Mouse (Mus musculus): ENCODE data around the gene Snx29. TPM values are rescaled to one million over a fixed set of nuclear protein-coding genes. Genes with fewer than 3 reads are reported as not detected.
A peak's percentile ranks its signal among the peaks of the same experiment; 100 is the strongest.

Snx29 gene
- polyA plus RNA-seq, 1 experiment = 16.0 TPM

DNA sequence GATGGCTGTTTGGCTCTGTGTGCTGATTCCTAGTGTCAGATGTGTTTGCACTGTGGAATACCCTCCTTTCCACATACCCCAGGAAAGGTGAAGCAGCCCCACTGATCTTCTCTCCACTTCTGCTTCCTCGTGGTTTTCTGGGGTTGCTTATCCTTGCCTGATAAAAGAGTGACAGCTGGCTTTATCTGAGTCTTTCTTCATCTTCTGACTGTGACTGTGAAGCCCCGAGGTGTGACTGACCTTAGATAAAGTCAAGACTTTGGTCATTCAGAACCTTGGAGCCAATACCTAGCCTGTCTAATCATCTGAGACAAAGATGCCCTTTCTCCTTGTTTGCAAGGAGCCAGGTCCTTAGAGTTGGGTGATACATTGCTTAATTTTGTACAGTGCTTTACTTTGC is 65.4 kb downstream of the Snx29 start:
- no peak for DNase-seq (ENCODE audit: low read depth)
- TF ChIP-seq CTCF (IDR thresholded peaks at IDR 0.05; ENCODE audit: borderline replicate concordance, extremely low read depth, insufficient read depth, insufficient read length) = no peak
- TF ChIP-seq POLR2A (IDR thresholded peaks at IDR 0.05; ENCODE audit: borderline replicate concordance, extremely low read depth, insufficient read depth, insufficient read length, poor library complexity, severe bottlenecking) = no peak

DNA sequence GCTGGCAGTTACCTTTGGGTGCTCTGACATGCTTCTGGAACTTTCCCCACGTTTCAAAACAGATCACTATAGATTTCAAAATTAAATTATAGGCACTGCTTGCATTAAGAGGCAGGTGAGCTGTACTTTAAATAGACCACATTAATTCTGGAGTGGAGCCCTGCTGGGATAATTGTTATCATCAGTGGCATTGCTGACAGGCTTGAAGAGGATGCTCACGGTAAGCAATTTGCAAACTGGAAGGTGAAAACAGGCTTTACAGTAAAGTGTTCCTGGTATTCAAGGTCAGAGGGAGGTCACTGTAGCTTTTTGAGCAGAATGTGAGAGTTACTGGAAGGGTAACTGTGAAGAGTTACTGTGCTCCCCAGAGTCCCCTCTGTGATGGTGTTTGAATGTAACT is 66.6 kb downstream of the Snx29 start:
- DNase-seq (ENCODE audit: low read depth) = peak; percentile 43

DNA sequence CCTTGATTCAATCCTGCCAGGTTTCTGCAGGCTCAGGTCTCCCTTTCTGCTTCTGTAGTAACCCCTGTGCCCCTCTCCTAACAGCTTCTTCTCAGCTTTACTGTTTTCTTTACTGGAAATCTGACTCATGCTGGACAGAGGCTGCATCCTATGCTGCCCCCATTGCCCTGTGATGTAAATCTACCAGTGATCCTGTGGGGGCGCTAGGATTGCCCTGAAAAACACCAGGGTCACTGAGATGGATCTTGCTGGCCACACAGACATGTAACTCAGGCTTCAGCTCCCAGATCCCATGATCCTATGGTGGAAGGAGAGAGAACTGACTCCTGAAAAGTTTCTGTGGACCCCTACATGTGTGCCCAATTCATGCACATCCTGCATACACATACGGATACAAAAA is 73.9 kb downstream of the Snx29 start:
- no peak for TF ChIP-seq POLR2A (IDR thresholded peaks at IDR 0.05; ENCODE audit: borderline replicate concordance, extremely low read depth, insufficient read depth, insufficient read length, poor library complexity, severe bottlenecking)
- no peak for TF ChIP-seq CTCF (IDR thresholded peaks at IDR 0.05; ENCODE audit: borderline replicate concordance, extremely low read depth, insufficient read depth, insufficient read length)

More for the DNA sequence above, 66.6 kb downstream of the Snx29 start:
- no peak for TF ChIP-seq CTCF (IDR thresholded peaks at IDR 0.05; ENCODE audit: borderline replicate concordance, extremely low read depth, insufficient read depth, insufficient read length)
- no peak for TF ChIP-seq POLR2A (IDR thresholded peaks at IDR 0.05; ENCODE audit: borderline replicate concordance, extremely low read depth, insufficient read depth, insufficient read length, poor library complexity, severe bottlenecking)

DNA sequence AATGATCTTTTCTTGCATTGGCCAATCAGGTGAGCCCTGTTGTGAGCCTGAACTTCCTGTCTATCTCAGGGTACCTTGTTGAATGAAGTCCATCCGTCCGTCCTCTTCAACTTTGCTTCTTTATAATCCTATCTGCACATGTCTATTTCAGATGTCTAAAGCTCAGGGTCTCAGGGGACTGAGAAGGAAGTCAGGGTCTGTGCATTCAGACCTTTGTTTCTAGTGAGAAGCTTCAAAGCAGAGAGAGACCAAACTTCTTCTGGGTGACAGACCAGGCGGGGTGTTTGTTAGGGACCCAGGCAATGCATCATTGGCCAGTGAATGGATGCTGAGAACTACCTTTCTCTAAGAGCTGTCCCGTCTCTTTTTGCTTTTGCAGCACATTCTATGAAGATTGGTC is 76.7 kb downstream of the Snx29 start:
- no peak for DNase-seq (ENCODE audit: low read depth)
- TF ChIP-seq POLR2A (IDR thresholded peaks at IDR 0.05; ENCODE audit: borderline replicate concordance, extremely low read depth, insufficient read depth, insufficient read length, poor library complexity, severe bottlenecking) (no peak), CTCF (IDR thresholded peaks at IDR 0.05; ENCODE audit: borderline replicate concordance, extremely low read depth, insufficient read depth, insufficient read length) (no peak)

More for the DNA sequence above, 73.9 kb downstream of the Snx29 start:
- DNase-seq (ENCODE audit: low read depth) = no peak

DNA sequence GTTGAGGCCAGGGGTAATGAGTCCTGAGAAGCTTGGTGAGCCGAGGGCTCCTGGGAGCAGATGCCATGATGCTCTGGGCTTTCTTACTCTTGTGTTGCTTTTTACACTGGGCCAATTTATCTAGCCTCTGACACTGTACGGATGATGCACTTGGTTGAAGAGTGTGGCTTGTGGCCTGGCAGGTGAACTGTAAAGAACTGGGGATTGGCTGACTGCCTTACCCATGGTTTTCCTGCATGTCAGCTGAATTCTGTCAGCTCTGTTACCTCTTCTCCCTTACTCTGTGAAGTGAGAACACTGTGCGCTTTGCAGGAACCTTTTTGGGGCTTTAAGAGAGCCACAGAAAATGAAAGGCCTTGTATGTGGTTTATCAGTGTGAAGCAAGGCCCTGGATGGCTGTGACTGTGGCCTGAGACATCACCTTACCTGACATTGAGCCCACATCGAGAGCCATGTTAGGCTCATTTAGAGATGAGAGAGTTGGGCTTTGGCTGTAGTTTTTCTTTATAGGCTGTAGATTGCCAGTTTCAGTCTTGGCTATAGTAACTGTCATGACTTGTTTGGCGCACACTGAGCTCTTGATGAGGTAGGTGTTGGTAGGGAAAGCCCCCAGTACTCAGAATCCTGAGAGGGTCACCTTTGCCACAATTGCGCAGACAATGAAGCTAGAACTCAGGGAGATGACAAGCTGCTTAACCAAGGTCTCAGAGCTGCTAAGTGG is 77.3 kb downstream of the Snx29 start:
- no peak for TF ChIP-seq CTCF (IDR thresholded peaks at IDR 0.05; ENCODE audit: borderline replicate concordance, extremely low read depth, insufficient read depth, insufficient read length)
- TF ChIP-seq POLR2A (IDR thresholded peaks at IDR 0.05; ENCODE audit: borderline replicate concordance, extremely low read depth, insufficient read depth, insufficient read length, poor library complexity, severe bottlenecking) = no peak
- DNase-seq (ENCODE audit: low read depth) = no peak

DNA sequence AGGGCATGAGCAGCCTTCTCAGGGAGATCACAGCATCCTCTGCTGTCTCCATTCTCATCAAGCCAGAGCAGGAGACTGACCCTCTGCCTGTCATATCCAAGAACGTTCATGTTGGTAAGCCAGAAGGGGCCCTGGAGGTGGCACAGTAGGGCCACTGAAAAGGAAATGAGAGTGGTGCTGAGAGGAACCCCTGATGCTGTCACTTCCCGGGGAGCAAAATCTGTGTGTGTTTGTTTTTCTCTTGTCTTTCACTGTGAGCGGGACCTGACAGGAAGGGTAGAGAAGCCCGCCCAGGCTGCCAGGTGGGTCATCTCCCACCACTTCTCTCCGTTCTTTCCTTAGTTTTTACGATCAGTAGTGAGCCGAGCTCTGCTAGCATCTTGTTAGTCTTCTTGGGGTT is 78.2 kb downstream of the Snx29 start:
- DNase-seq (ENCODE audit: low read depth) = no peak
- no peak for TF ChIP-seq POLR2A (IDR thresholded peaks at IDR 0.05; ENCODE audit: borderline replicate concordance, extremely low read depth, insufficient read depth, insufficient read length, poor library complexity, severe bottlenecking)

DNA sequence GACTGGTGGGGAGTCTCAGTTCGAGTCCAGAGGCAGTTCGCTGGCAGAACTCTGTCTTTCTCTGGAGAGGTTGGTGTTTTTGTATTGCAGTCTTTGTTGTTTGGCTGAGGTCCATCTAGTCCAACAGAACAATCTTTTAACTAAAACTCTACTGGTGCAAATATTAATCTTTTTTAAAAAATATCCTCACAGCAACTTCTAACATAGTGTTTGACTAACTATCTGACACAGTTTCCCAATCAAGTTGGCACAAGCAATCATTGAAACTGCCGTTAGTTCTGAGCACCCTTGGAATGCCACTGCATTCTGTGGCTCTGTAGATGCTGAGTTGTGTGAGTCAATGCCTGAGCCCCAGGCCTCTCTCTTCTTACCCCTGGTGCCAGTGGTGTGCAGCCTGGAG is 82.5 kb downstream of the Snx29 start:
- no peak for DNase-seq (ENCODE audit: low read depth)
- TF ChIP-seq POLR2A (IDR thresholded peaks at IDR 0.05; ENCODE audit: borderline replicate concordance, extremely low read depth, insufficient read depth, insufficient read length, poor library complexity, severe bottlenecking) = no peak
- no peak for TF ChIP-seq CTCF (IDR thresholded peaks at IDR 0.05; ENCODE audit: borderline replicate concordance, extremely low read depth, insufficient read depth, insufficient read length)

DNA sequence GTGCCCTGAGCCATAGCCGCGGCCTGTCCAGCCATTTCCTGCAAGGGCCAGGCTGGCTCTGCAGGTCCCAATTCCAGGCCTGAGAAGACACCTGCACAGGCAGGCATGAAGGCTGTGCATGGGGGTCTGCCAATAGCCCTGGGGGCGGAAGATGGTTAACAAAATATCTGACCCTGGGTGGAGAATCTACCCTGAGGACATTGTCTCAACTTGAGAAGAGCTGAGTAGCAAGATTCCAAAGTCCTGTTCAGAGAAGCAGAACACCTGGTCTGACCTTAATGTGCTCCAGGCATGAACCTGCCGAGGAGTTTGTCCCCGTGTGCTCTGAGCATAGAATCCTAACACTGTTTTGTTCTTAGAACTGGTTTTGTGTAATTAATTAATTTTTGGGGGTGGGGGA is 83.5 kb downstream of the Snx29 start:
- no peak for DNase-seq (ENCODE audit: low read depth)

DNA sequence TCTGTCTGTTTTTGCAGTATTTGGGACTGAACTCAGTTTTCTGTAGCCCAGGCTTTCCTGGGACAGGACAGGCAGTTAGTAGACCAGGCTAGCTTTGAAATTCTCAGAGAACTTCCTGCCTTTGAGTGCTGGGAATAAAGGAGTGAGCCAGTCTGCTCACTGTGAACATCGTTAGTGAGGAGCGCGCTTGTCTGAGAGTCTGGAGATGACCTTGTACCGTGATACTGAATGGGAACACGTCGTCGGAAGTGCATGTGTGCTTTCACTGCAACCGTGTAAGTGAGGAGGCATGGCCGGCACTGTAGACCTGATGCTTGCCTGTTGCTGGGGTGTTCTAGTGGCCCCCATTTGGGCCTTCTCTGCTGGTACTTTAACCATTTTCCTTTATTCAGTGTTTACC is 83.9 kb downstream of the Snx29 start:
- no peak for DNase-seq (ENCODE audit: low read depth)
- TF ChIP-seq CTCF (IDR thresholded peaks at IDR 0.05; ENCODE audit: borderline replicate concordance, extremely low read depth, insufficient read depth, insufficient read length) (no peak), POLR2A (IDR thresholded peaks at IDR 0.05; ENCODE audit: borderline replicate concordance, extremely low read depth, insufficient read depth, insufficient read length, poor library complexity, severe bottlenecking) (no peak)

More for the DNA sequence above, 83.5 kb downstream of the Snx29 start:
- TF ChIP-seq POLR2A (IDR thresholded peaks at IDR 0.05; ENCODE audit: borderline replicate concordance, extremely low read depth, insufficient read depth, insufficient read length, poor library complexity, severe bottlenecking) (no peak), CTCF (IDR thresholded peaks at IDR 0.05; ENCODE audit: borderline replicate concordance, extremely low read depth, insufficient read depth, insufficient read length) (no peak)

DNA sequence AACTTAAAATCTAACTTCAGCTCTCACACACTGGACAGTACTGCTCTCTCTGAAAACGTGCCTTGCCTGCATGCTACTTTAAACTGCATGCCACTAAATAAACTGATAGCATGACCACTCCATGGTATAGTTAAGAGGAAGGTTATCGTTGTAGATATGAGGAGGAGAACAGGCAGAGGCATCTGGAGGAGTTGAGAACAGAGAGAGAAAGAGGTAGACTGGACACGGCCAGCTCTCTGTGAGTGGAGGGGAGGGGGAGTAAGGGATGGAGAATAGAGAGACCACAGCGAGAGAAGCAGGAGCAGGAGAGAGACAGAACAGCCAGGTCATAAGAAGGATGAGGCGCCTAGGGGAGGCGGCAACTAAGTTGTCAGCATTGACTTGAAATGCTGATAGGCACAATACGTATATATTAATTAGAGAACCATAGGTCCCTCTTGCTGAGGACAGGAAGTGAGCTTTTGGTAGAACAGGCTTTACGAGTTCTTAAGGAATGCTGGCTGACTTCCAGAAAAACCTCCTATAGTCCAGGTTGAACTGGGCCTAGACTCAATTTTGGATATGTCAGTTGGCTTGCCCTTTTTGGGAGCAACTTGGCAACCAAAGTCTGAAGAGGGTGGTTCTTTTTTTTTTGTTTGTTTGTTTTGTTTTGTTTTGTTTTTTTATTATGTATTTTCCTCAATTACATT is 85.4 kb downstream of the Snx29 start:
- DNase-seq (ENCODE audit: low read depth) = no peak
- TF ChIP-seq POLR2A (IDR thresholded peaks at IDR 0.05; ENCODE audit: borderline replicate concordance, extremely low read depth, insufficient read depth, insufficient read length, poor library complexity, severe bottlenecking) (no peak), CTCF (IDR thresholded peaks at IDR 0.05; ENCODE audit: borderline replicate concordance, extremely low read depth, insufficient read depth, insufficient read length) (no peak)

DNA sequence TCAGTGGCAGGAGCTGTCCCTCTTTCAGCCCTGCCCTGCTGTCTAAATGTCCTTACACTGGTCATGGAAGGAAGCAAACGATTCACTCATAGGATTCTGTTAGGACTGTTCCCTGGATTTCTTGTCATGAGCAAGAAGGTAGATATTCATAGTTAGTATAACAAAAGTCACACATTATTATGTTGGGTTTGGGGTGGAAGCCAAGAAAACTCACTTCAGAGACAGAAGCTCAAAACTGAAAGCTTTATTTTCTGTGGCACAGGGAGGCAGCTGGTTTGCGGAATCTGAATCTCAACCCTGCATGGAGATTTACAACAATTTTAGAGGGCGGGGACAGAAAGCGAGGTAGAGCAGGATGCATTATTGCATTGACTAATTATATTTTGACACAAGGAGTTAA is 86.0 kb downstream of the Snx29 start:
- TF ChIP-seq POLR2A (IDR thresholded peaks at IDR 0.05; ENCODE audit: borderline replicate concordance, extremely low read depth, insufficient read depth, insufficient read length, poor library complexity, severe bottlenecking) (no peak), CTCF (IDR thresholded peaks at IDR 0.05; ENCODE audit: borderline replicate concordance, extremely low read depth, insufficient read depth, insufficient read length) (no peak)
- DNase-seq (ENCODE audit: low read depth) = no peak

DNA sequence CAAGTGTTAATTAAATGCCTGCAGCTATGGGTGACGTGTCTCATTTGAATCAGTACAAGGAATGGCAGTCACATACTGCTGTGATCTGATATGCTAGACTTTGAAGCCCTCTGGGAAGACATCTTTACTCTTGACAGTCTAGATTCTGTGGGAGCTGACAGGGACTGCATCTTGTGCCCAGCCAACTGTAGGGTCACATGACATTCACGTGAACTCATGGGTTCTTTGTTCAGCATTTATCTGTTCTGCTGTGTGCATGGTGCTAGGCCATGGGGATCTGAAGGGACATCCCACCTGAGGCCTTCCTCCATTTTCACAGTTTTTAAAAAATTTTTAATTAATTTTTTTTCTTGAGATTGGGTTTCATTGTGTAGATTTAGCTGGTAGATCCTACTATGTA is 91.9 kb downstream of the Snx29 start:
- TF ChIP-seq POLR2A (IDR thresholded peaks at IDR 0.05; ENCODE audit: borderline replicate concordance, extremely low read depth, insufficient read depth, insufficient read length, poor library complexity, severe bottlenecking) (no peak), CTCF (IDR thresholded peaks at IDR 0.05; ENCODE audit: borderline replicate concordance, extremely low read depth, insufficient read depth, insufficient read length) (no peak)
- DNase-seq (ENCODE audit: low read depth) = no peak
